Mouse (Mus musculus) lung, embryonic 14.5 days (tissue): ENCODE results near the gene Rtkn2. TPM values are rescaled to one million over a fixed set of nuclear protein-coding genes. Genes with fewer than 3 reads are reported as not detected.

Experiments used
- ATAC-seq: fragments of 200-750 bp; cut with Nextera tagmentation; 2 replicates; pipeline ENCODE4 v1.8.0; 2017; ENCODE audit warnings: mild to moderate bottlenecking, moderate TSS enrichment, moderate library complexity; ENCODE audit not compliant: insufficient read depth
- DNase-seq: peaks from one replicate; pipeline ENCODE4 v3.0.0-alpha.2; 2015
- H3K27ac ChIP-seq: fragments of 300-500 bp; sonication (generic); 2 replicates; pipeline ENCODE4 v1.5.1; 2014; ENCODE audit warnings: low read depth, mild to moderate bottlenecking, moderate library complexity
- H3K27me3 ChIP-seq: fragments of 300-500 bp; sonication (generic); 2 replicates; pipeline ENCODE4 v1.6.1; 2014; ENCODE audit warnings: low read length, control low read depth; ENCODE audit not compliant: insufficient read depth
- H3K36me3 ChIP-seq: fragments of 300-500 bp; sonication (generic); 2 replicates; pipeline ENCODE4 v1.6.1; 2014; ENCODE audit warnings: control low read depth; ENCODE audit not compliant: insufficient read depth
- H3K4me1 ChIP-seq: fragments of 300-500 bp; sonication (generic); 2 replicates; pipeline ENCODE4 v1.6.1; 2014; ENCODE audit warnings: antibody characterized with exemption, control low read depth; ENCODE audit not compliant: insufficient read depth
- H3K4me2 ChIP-seq: fragments of 300-500 bp; sonication (generic); 2 replicates; pipeline ENCODE4 v1.6.1; 2014; ENCODE audit warnings: mild to moderate bottlenecking
- H3K4me3 ChIP-seq: fragments of 300-500 bp; sonication (generic); 2 replicates; pipeline ENCODE4 v1.5.1; 2014; ENCODE audit warnings: low read depth, low read length
- H3K9ac ChIP-seq: fragments of 300-500 bp; sonication (generic); 2 replicates; pipeline ENCODE4 v1.6.1; 2014
- H3K9me3 ChIP-seq: fragments of 300-500 bp; sonication (generic); 2 replicates; pipeline ENCODE4 v1.6.1; 2016; ENCODE audit warnings: low read depth, low read length, control low read depth
- CTCF ChIP-seq: IDR thresholded peaks from 2 replicates; pipeline ENCODE4 v1.5.1; 2016; ENCODE audit warnings: antibody characterized with exemption, low read depth
- WGBS: fragments of 180-500 bp; shearing (Covaris S2); extraction: QIAGEN DNeasy Blood & Tissue Kit; methylation state at CpG from one replicate; pipeline ENCODE4 v1.1.7; 2014; 5-methylcytosine and 5-hydroxymethylcytosine counted together
- polyA plus RNA-seq: library from polyadenylated mRNA; unstranded; fragments of >200 nt; fragmentation: Nextera tagmentation; extraction: Ambion mirVana; gene quantifications from 2 replicates; pipeline ENCODE4 v1.2.1, GENCODE M21; 2014

The Rtkn2 gene
- polyA plus RNA-seq, 1 experiment from 2014 or later = 16.0 TPM

GRCm38 (mm10) chr10:68086973-68087372, 107.6 kb downstream of the Rtkn2 start:
- Histone ChIP-seq H3K27me3 (no peaks in the 10 kb centered on the region), H3K4me3 (no peak overlapping the region), H3K4me2 (no peak overlapping the region), H3K9me3 (no peaks in the 10 kb centered on the region), H3K36me3 (no peaks in the 10 kb centered on the region), H3K9ac (no peak overlapping the region), H3K27ac (no peak overlapping the region), H3K4me1 (peaks cover 9% of the 10 kb centered on the region; the same call in 1 of the 2 replicates)
- WGBS = 72% methylated on average over 4 of the region's 4 CpGs
- no peak for DNase-seq
- no peak for ATAC-seq
- no peak for TF ChIP-seq CTCF

DNA sequence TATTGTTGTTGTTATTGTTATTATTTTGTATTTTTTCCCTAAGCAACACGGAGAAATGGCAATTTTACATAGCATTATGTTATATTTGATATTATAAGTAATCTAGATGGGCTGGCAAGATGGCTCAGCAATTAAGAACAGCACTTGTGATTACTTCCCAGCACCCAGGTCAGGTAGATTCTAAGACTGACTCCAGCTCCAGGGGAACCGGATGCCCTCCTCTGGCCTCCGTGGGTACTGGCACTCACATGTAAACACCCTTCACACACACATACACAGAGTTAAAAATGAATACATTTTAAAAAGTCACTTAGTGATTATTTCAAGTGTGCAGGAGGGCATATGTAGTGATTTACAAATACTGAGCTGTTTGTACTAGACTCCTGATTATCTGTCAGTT, 108.4 kb downstream of the Rtkn2 start:
- 0 out of 2 replicates have a peak, but pooled peaks have one; percentile 1 for TF ChIP-seq CTCF
- Histone ChIP-seq H3K4me1 (peaks cover 9% of the 10 kb centered on the region; the same call in 1 of the 2 replicates), H3K4me3 (no peak overlapping the region), H3K4me2 (no peak overlapping the region), H3K9me3 (no peaks in the 10 kb centered on the region), H3K9ac (no peak overlapping the region), H3K36me3 (no peaks in the 10 kb centered on the region), H3K27ac (no peak overlapping the region), H3K27me3 (no peaks in the 10 kb centered on the region)
- DNase-seq (no peak), ATAC-seq (no peak)
- 60% methylated on average over 3 of the region's 3 CpGs for WGBS

GRCm38 (mm10) chr10:68089435-68090196, 110.2 kb downstream of the Rtkn2 start:
- H3K4me1 ChIP-seq = peaks cover 9% of the 10 kb centered on the region; the same call in 1 of the 2 replicates
- H3K27me3 ChIP-seq = no peaks in the 10 kb centered on the region
- H3K36me3 ChIP-seq = peaks cover 19% of the 10 kb centered on the region
- TF ChIP-seq CTCF = peak; percentile 71
- DNase-seq (peak; percentile 85), ATAC-seq (peak; percentile 17; the same call in 1 of the 2 replicates)
- H3K27ac ChIP-seq = peak overlapping the region; percentile 31; the same call in 1 of the 2 replicates
- no peaks in the 10 kb centered on the region for H3K9me3 ChIP-seq
- no peak overlapping the region for H3K4me3 ChIP-seq
- H3K9ac ChIP-seq = no peak overlapping the region
- 41% methylated on average over 15 of the region's 15 CpGs for WGBS
- H3K4me2 ChIP-seq = no peak overlapping the region

DNA sequence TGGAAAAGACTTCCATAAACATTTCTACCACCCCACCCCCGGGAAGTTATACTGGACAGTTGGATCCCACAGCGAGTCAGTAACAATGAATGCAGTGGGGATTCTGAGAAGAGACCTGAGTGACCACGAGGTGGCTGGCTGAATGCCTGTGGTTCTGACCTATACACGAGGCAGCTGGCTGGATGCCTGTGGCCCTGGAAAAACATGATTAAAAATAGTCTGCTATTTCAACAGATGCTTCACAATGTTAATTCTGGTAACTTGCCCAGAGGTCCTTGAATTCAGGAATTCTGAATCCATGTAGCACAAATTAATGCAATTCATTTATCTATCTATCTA, 110.8 kb downstream of the Rtkn2 start:
- ATAC-seq = peak; percentile 76
- H3K4me2 ChIP-seq = no peak overlapping the region

DNA sequence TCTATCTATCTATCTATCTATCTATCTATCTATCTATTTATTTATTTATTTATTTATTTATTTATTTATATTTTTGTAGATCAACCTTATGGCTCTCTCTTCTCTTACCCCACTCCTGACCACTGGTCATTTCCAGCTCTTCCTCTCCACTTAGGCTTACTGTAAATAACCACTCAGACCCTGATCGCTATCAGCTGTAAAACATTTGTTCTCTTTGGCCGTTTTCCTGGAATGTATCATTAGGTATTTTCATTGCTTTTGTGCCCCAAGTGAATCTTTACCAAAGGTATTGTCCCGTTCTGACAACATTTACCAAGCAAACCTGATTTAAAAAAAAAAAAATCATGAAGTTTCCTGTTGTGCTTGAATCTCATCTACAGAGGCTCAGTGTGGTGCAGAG, 111.2 kb downstream of the Rtkn2 start:
- H3K4me1 ChIP-seq = peaks cover 9% of the 10 kb centered on the region; the same call in 1 of the 2 replicates
- peaks cover 28% of the 10 kb centered on the region for H3K36me3 ChIP-seq
- H3K27ac ChIP-seq = peak overlapping the region; percentile 34; the same call in 1 of the 2 replicates
- no peak overlapping the region for H3K4me2 ChIP-seq
- 45% methylated on average over 3 of the region's 3 CpGs for WGBS
- no peak overlapping the region for H3K9ac ChIP-seq
- no peak for ATAC-seq
- no peaks in the 10 kb centered on the region for H3K27me3 ChIP-seq
- peak; percentile 35 for DNase-seq
- H3K9me3 ChIP-seq = no peaks in the 10 kb centered on the region
- no peak overlapping the region for H3K4me3 ChIP-seq
- TF ChIP-seq CTCF = no peak

More for the DNA sequence above, 110.8 kb downstream of the Rtkn2 start:
- peaks cover 24% of the 10 kb centered on the region for H3K36me3 ChIP-seq
- no peak; the same call in 1 of the 2 replicates for TF ChIP-seq CTCF
- no peak overlapping the region for H3K9ac ChIP-seq
- peaks cover 9% of the 10 kb centered on the region; the same call in 1 of the 2 replicates for H3K4me1 ChIP-seq
- peak; percentile 93 for DNase-seq
- H3K27ac ChIP-seq = peak overlapping the region; percentile 31; the same call in 1 of the 2 replicates
- no peaks in the 10 kb centered on the region for H3K9me3 ChIP-seq
- H3K4me3 ChIP-seq = no peak overlapping the region
- 30% methylated on average over 4 of the region's 4 CpGs for WGBS
- H3K27me3 ChIP-seq = no peaks in the 10 kb centered on the region

- H3K4me2 ChIP-seq = no peak overlapping the region
- no peaks in the 10 kb centered on the region for H3K9me3 ChIP-seq
- no peak overlapping the region for H3K4me3 ChIP-seq
- H3K27ac ChIP-seq = peak overlapping the region; percentile 34; the same call in 1 of the 2 replicates
- H3K4me1 ChIP-seq = peaks cover 9% of the 10 kb centered on the region; the same call in 1 of the 2 replicates
- H3K27me3 ChIP-seq = no peaks in the 10 kb centered on the region
- no peak for ATAC-seq
- WGBS = 61% methylated on average over 11 of the region's 11 CpGs
- peaks cover 33% of the 10 kb centered on the region for H3K36me3 ChIP-seq
- TF ChIP-seq CTCF = no peak
- no peak for DNase-seq
- no peak overlapping the region for H3K9ac ChIP-seq
Measured at GRCm38 (mm10) chr10:68091011-68091410, 111.6 kb downstream of the Rtkn2 start.

DNA sequence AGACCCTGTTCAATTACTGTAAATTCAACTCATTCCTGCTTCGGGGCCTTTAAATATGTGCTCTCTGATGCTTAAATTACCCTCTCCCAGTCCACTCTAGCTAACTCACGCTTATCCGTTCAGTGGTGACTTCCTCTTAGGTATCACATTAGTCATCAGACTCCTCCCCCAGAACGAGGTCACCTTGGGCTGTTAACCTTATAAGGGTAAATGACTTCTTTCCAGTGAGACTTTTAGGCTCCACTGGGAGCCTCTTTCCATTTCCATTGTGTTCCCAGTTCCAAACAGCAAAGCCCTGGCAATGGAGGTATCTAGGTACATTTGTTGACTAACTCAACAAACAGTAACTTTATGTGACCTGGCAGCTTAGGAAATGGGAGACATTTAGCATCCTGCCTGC, 112.5 kb downstream of the Rtkn2 start:
- ATAC-seq = no peak
- Histone ChIP-seq H3K4me3 (no peak overlapping the region), H3K9ac (no peak overlapping the region), H3K27me3 (no peaks in the 10 kb centered on the region), H3K9me3 (no peaks in the 10 kb centered on the region), H3K27ac (no peak overlapping the region), H3K4me1 (peaks cover 9% of the 10 kb centered on the region; the same call in 1 of the 2 replicates), H3K36me3 (peaks cover 41% of the 10 kb centered on the region), H3K4me2 (no peak overlapping the region)
- DNase-seq = no peak
- WGBS = 81% methylated on average over 4 of the region's 4 CpGs
- no peak for TF ChIP-seq CTCF
